Comparison of ENCODE assay signal across 20 mouse cellular contexts in the genomic region with DNA sequence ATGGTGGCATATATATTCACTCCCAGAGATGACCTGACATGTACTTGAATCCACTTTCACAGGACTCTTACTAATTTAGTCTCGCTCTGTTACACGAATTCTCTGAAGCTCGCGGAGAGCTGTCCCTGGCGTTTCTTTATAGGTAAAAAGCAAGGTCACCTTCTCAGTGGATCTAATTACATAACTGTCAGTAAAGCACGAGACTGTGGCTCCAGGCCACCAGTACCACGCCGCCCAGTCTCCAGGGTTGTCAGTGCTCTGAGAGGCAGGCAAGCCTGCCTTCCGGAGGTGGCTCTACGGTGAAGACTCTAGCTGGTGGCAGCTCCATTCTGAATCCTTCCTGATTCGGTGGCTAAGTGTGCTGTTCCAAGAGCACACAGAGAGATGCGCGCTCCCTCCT. TPM values are rescaled to one million over a fixed set of nuclear protein-coding genes. Genes with fewer than 3 reads are reported as not detected.
DNase-seq lines count a peak whose midpoint lies in the region; ATAC-seq lines count a peak whose summit lies in the region.
"Had no signal": no experiment of that assay in that cellular context is flagged by ENCODE, and none has a peak within 500 bp of the region (broad histone marks: within the 10 kb centered on the region; RNA-seq: fewer than 3 reads in every experiment).

No protein-coding gene starts in this region.

- no peaks in the 10 kb centered on the region for H3K9me3 ChIP-seq in heart, embryonic 12.5 days (replicated peaks)
- no peaks in the 10 kb centered on the region for H3K9me3 ChIP-seq in heart, embryonic 15.5 days (replicated peaks)
- H3K9me3 ChIP-seq: embryonic facial prominence, embryonic 12.5 days; limb, embryonic 12.5 days; liver, embryonic 13.5 days; lung, embryonic 15.5 days had no signal

- DNase-seq in heart, adult 8-10 months (ENCODE audit: low spot score), result peak; percentile 33
- peak; percentile 55 to 56 for DNase-seq in kidney, postnatal 36 days
- no peak for DNase-seq in kidney, postnatal 14 days
- DNase-seq in brain, adult 2 months (ENCODE audit: low read depth, low spot score), result peak; percentile 52
- DNase-seq in thymus, postnatal 4 days, result no peak
- no peak for DNase-seq in thymus, postnatal 10 days (ENCODE audit: low spot score in 2 of 2)
- DNase-seq: adrenal gland, postnatal 14 days; cerebellum, adult 2 months; gastrocnemius, postnatal 25 days; liver, embryonic 13.5 days; thymus, adult 2 months had no signal

- no peak overlapping the region for H3K4me2 ChIP-seq in heart, embryonic 12.5 days
- H3K4me2 ChIP-seq in heart, embryonic 15.5 days, result no peak overlapping the region
- H3K4me2 ChIP-seq: embryonic facial prominence, embryonic 12.5 days; limb, embryonic 12.5 days; liver, embryonic 13.5 days; lung, embryonic 15.5 days had no signal

- no peak overlapping the region for H3K27ac ChIP-seq in heart, embryonic 12.5 days (ENCODE audit: poor library complexity, severe bottlenecking)
- H3K27ac ChIP-seq in heart, embryonic 15.5 days, result 0 out of 2 replicates have a peak overlapping the region, but pooled peaks have one; percentile 15
- H3K27ac ChIP-seq: embryonic facial prominence, embryonic 12.5 days; limb, embryonic 12.5 days; liver, embryonic 13.5 days; lung, embryonic 15.5 days; macrophage had no signal

- H3K27me3 ChIP-seq in heart, embryonic 12.5 days (replicated peaks), result no peaks in the 10 kb centered on the region
- H3K27me3 ChIP-seq in heart, embryonic 15.5 days, result no peaks in the 10 kb centered on the region
- H3K27me3 ChIP-seq: embryonic facial prominence, embryonic 12.5 days; limb, embryonic 12.5 days; liver, embryonic 13.5 days; lung, embryonic 15.5 days; Patski had no signal

- H3K4me1 ChIP-seq in heart, embryonic 12.5 days (replicated peaks), result no peaks in the 10 kb centered on the region
- H3K4me1 ChIP-seq in heart, embryonic 15.5 days (replicated peaks), result peaks cover 7% of the 10 kb centered on the region; the same call in 1 of the 2 replicates
- H3K4me1 ChIP-seq: embryonic facial prominence, embryonic 12.5 days; limb, embryonic 12.5 days; liver, embryonic 13.5 days had no signal

- whole genome bisulfite sequencing in heart, embryonic 12.5 days, result 78% methylated on average over 13 of the region's 13 CpGs
- 58% methylated on average over 13 of the region's 13 CpGs for WGBS in heart, embryonic 15.5 days

- no peak overlapping the region for H3K9ac ChIP-seq in heart, embryonic 12.5 days
- H3K9ac ChIP-seq in heart, embryonic 15.5 days, result no peak overlapping the region
- H3K9ac ChIP-seq: embryonic facial prominence, embryonic 12.5 days; limb, embryonic 12.5 days; liver, embryonic 13.5 days; lung, embryonic 15.5 days had no signal

- H3K4me3 ChIP-seq in heart, embryonic 12.5 days, result no peak overlapping the region
- H3K4me3 ChIP-seq in heart, embryonic 15.5 days, result no peak overlapping the region
- H3K4me3 ChIP-seq: embryonic facial prominence, embryonic 12.5 days; limb, embryonic 12.5 days; liver, embryonic 13.5 days; lung, embryonic 15.5 days had no signal

- no peaks in the 10 kb centered on the region for H3K36me3 ChIP-seq in heart, embryonic 12.5 days
- no peaks in the 10 kb centered on the region for H3K36me3 ChIP-seq in heart, embryonic 15.5 days
- H3K36me3 ChIP-seq: embryonic facial prominence, embryonic 12.5 days; limb, embryonic 12.5 days; liver, embryonic 13.5 days; lung, embryonic 15.5 days had no signal

- no peak for ATAC-seq in heart, embryonic 12.5 days (ENCODE audit: insufficient number of reproducible peaks, low FRiP score)
- no peak for ATAC-seq in heart, embryonic 15.5 days (replicated peaks; ENCODE audit: insufficient number of reproducible peaks, insufficient read depth, low FRiP score, low read depth)
- ATAC-seq: activated CD4-positive, CD25-positive, alpha-beta regulatory T cell, adult 4 months; intestine, postnatal 0 days; Patski had no signal

RNA-seq across cellular contexts. Expression of a gene that starts 43.0 kb away (rescaled TPM):
- 10 to 100 TPM; 26.4 to 31.4 (median 29.1) TPM for total RNA-seq in heart, adult 8-10 months (2022)
- polyA plus RNA-seq in heart, embryonic 12.5 days (2016; fragmentation: Nextera tagmentation; extraction: Ambion mirVana), result 1.7 and 2.1 TPM in 2 replicates
- 3.5 and 4.3 TPM in 2 replicates for polyA plus RNA-seq in heart, embryonic 15.5 days (2015; fragmentation: Nextera tagmentation; extraction: Ambion mirVana)

Comparison
In these comparisons a context has a peak if more than half of its experiments do, and no peak if none do; other contexts are left out.
1. DNase-seq: peak in heart, adult 8-10 months (single experiment), kidney, postnatal 36 days (2 of 2) and brain, adult 2 months (single experiment); none in kidney, postnatal 14 days (single experiment), thymus, postnatal 4 days (single experiment) and thymus, postnatal 10 days (0 of 2).